Mouse (Mus musculus): ENCODE results near the gene Lalba. TPM values are rescaled to one million over a fixed set of nuclear protein-coding genes. Genes with fewer than 3 reads are reported as not detected.

Lalba gene
- polyA plus RNA-seq, 1 experiment from 2014 or later = not detected

DNA sequence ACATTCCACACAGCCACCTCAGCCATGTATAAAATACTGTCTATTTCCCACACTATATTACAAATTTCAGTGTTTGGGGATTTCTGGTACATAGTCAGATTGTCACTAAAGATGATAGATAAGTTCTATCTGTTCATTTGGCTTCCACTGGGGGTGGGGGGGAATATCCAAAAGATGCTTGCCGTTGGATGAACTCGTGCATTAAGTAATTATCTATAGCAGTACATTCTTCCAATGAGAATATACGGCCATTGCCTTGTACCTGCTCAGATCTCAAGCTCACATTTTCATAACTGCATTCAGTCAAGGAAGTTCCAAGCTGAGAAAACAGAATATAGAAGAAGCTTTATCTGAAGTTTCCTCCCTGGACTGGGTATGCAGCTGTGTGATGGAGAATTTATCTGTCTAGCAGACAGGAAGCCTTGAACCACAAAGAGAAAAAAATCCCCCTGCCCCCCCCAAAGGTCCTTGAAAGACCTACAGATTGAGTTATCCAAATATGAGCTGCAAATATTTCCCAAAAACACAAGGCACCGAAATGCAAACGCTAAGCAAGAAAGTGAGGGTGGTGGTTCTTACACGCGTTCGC is 4.0 kb upstream of the Lalba start:
- H3K4me2 ChIP-seq (replicated peaks) = no peak overlapping the region
- H3K36me3 ChIP-seq = no peaks in the 10 kb centered on the region
- H3K4me3 ChIP-seq (replicated peaks) = no peak overlapping the region
- H3K9me3 ChIP-seq (replicated peaks) = no peaks in the 10 kb centered on the region
- 93% methylated on average over 8 of the region's 8 CpGs for whole genome bisulfite sequencing
- ATAC-seq (ENCODE audit: insufficient number of reproducible peaks, low FRiP score, low TSS enrichment, low read depth) = no peak
- no peaks in the 10 kb centered on the region for H3K4me1 ChIP-seq
- no peak overlapping the region for H3K9ac ChIP-seq
- H3K27me3 ChIP-seq = no peaks in the 10 kb centered on the region
- no peak overlapping the region for H3K27ac ChIP-seq (replicated peaks)

GRCm38 (mm10) chr15:98483907-98484886 is 1.7 kb upstream of the Lalba start:
- Histone ChIP-seq H3K9me3 (replicated peaks) (no peaks in the 10 kb centered on the region), H3K4me1 (no peaks in the 10 kb centered on the region), H3K4me2 (replicated peaks) (no peak overlapping the region), H3K27me3 (peaks cover 5% of the 10 kb centered on the region; the same call in 1 of the 2 replicates), H3K36me3 (no peaks in the 10 kb centered on the region), H3K4me3 (replicated peaks) (no peak overlapping the region), H3K9ac (no peak overlapping the region), H3K27ac (replicated peaks) (no peak overlapping the region)
- ATAC-seq (ENCODE audit: insufficient number of reproducible peaks, low FRiP score, low TSS enrichment, low read depth) = no peak
- WGBS = 56% methylated on average over 18 of the region's 18 CpGs

DNA sequence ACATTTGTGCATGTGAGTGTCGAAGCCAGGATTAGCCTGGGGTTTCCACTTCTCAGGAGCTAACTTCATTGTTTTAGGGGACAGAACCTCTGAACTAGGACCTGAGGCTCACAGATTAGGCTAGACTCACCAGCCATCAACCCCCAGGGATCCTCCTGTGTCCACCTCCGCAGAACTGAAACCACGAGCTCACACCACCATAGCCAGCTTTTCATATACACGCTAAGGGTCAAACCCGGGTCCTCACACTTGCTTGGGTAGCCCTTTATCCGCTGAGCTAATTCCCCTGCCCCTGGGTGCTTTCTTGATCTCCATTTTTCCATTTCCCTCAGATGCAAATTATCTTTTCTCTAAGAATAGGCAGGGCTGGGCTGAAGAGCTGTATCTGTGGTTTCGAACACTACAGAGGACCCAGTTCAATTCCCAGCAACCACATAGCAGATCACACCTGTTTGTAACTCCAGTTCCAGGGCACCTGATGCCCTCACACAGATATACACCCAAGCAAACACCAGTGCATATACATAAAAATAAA is 2.9 kb downstream of the Lalba start:
- no peak overlapping the region for H3K4me2 ChIP-seq (replicated peaks)
- ATAC-seq (ENCODE audit: insufficient number of reproducible peaks, low FRiP score, low TSS enrichment, low read depth) = no peak
- no peak overlapping the region for H3K27ac ChIP-seq (replicated peaks)
- no peak overlapping the region for H3K9ac ChIP-seq
- H3K4me1 ChIP-seq = no peaks in the 10 kb centered on the region
- no peaks in the 10 kb centered on the region for H3K36me3 ChIP-seq
- WGBS = 74% methylated on average over 7 of the region's 7 CpGs
- H3K4me3 ChIP-seq (replicated peaks) = no peak overlapping the region
- no peaks in the 10 kb centered on the region for H3K9me3 ChIP-seq (replicated peaks)
- peaks cover 5% of the 10 kb centered on the region; the same call in 1 of the 2 replicates for H3K27me3 ChIP-seq

- no peak for ATAC-seq (ENCODE audit: insufficient number of reproducible peaks, low FRiP score, low TSS enrichment, low read depth)
- Histone ChIP-seq H3K9me3 (replicated peaks) (no peaks in the 10 kb centered on the region), H3K9ac (no peak overlapping the region), H3K4me1 (no peaks in the 10 kb centered on the region), H3K27me3 (peaks cover 5% of the 10 kb centered on the region; the same call in 1 of the 2 replicates), H3K4me2 (replicated peaks) (no peak overlapping the region), H3K27ac (replicated peaks) (no peak overlapping the region), H3K4me3 (replicated peaks) (no peak overlapping the region), H3K36me3 (no peaks in the 10 kb centered on the region)
- 76% methylated on average over 5 of the region's 5 CpGs for WGBS
Measured at GRCm38 (mm10) chr15:98476281-98476680, 6.2 kb downstream of the Lalba start.

GRCm38 (mm10) chr15:98475382-98475781 is 7.1 kb downstream of the Lalba start:
- WGBS = 54% methylated on average over 10 of the region's 10 CpGs
- H3K9ac ChIP-seq = no peak overlapping the region
- H3K27me3 ChIP-seq = peaks cover 5% of the 10 kb centered on the region; the same call in 1 of the 2 replicates
- H3K4me3 ChIP-seq (replicated peaks) = no peak overlapping the region
- no peak overlapping the region for H3K4me2 ChIP-seq (replicated peaks)
- H3K9me3 ChIP-seq (replicated peaks) = no peaks in the 10 kb centered on the region
- H3K4me1 ChIP-seq = no peaks in the 10 kb centered on the region
- no peak overlapping the region for H3K27ac ChIP-seq (replicated peaks)
- no peak for ATAC-seq (ENCODE audit: insufficient number of reproducible peaks, low FRiP score, low TSS enrichment, low read depth)
- H3K36me3 ChIP-seq = no peaks in the 10 kb centered on the region

- Histone ChIP-seq H3K4me3 (replicated peaks) (no peak overlapping the region), H3K27me3 (peaks cover 5% of the 10 kb centered on the region; the same call in 1 of the 2 replicates), H3K27ac (replicated peaks) (no peak overlapping the region), H3K4me1 (no peaks in the 10 kb centered on the region), H3K36me3 (no peaks in the 10 kb centered on the region), H3K4me2 (replicated peaks) (no peak overlapping the region), H3K9ac (no peak overlapping the region), H3K9me3 (replicated peaks) (no peaks in the 10 kb centered on the region)
- ATAC-seq (ENCODE audit: insufficient number of reproducible peaks, low FRiP score, low TSS enrichment, low read depth) = 0 out of 2 replicates have a peak, but pooled peaks have one; percentile 11
- 78% methylated on average over 10 of the region's 10 CpGs for WGBS
Measured at GRCm38 (mm10) chr15:98474958-98475357, 7.6 kb downstream of the Lalba start.

- no peak for ATAC-seq (ENCODE audit: insufficient number of reproducible peaks, low FRiP score, low TSS enrichment, low read depth)
- Histone ChIP-seq H3K4me3 (replicated peaks) (no peak overlapping the region), H3K4me2 (replicated peaks) (no peak overlapping the region), H3K36me3 (no peaks in the 10 kb centered on the region), H3K4me1 (no peaks in the 10 kb centered on the region), H3K9ac (no peak overlapping the region), H3K9me3 (replicated peaks) (no peaks in the 10 kb centered on the region), H3K27ac (replicated peaks) (no peak overlapping the region), H3K27me3 (no peaks in the 10 kb centered on the region)
- 87% methylated on average over 13 of the region's 13 CpGs for WGBS
Measured at GRCm38 (mm10) chr15:98471539-98471938, 11.0 kb downstream of the Lalba start.

GRCm38 (mm10) chr15:98469596-98469995 is 12.9 kb downstream of the Lalba start, which contains the start of gene OR5BS1P:
TSS of gene OR5BS1P (plus strand) at chr15:98469896.
- ATAC-seq (ENCODE audit: insufficient number of reproducible peaks, low FRiP score, low TSS enrichment, low read depth) = no peak
- Histone ChIP-seq H3K4me3 (replicated peaks) (no peak within 1 kb of the TSS), H3K9me3 (replicated peaks) (no peaks in the 10 kb centered on the region), H3K4me1 (no peaks in the 10 kb centered on the region), H3K4me2 (replicated peaks) (no peak within 1 kb of the TSS), H3K27ac (replicated peaks) (no peak within 1 kb of the TSS), H3K27me3 (no peaks in the 10 kb centered on the region), H3K36me3 (no peaks in the 10 kb centered on the region), H3K9ac (no peak within 1 kb of the TSS)
- WGBS = 83% methylated on average over 4 of the region's 4 CpGs

DNA sequence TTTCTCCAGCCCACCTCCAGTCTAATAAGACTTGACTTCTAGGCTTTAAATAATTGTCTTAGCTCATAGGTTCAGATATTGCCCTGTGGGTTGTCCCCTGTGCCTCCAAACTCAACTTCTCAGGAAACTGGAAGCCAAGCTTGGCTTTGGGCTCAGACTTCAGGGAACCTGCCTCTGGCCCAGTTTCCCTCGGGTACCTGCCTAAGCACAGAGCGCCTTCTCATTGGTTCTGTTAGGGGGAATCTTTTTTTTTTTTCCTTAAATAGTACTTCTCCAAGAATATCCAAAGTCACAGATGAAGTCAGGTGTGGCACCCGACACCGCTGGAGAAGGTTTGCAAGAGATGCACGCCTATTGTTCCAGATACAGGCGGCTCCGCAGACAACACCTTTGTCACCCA is 30.2 kb downstream of the Lalba start, which contains the start of gene Olfr281:
Olfr281 (plus strand) TSS at position 301 of the 400 bp plus-strand sequence.
- no peak within 1 kb of the TSS for H3K9ac ChIP-seq
- WGBS = 92% methylated on average over 7 of the region's 7 CpGs
- H3K4me3 ChIP-seq (replicated peaks) = no peak within 1 kb of the TSS
- no peaks in the 10 kb centered on the region for H3K4me1 ChIP-seq
- no peaks in the 10 kb centered on the region for H3K27me3 ChIP-seq
- H3K27ac ChIP-seq (replicated peaks) = no peak within 1 kb of the TSS
- no peak for ATAC-seq (ENCODE audit: insufficient number of reproducible peaks, low FRiP score, low TSS enrichment, low read depth)
- no peak within 1 kb of the TSS for H3K4me2 ChIP-seq (replicated peaks)
- no peaks in the 10 kb centered on the region for H3K36me3 ChIP-seq
- no peaks in the 10 kb centered on the region for H3K9me3 ChIP-seq (replicated peaks)

GRCm38 (mm10) chr15:98448521-98448920 is 34.0 kb downstream of the Lalba start:
- no peak overlapping the region for H3K4me2 ChIP-seq (replicated peaks)
- 61% methylated on average over 4 of the region's 4 CpGs for WGBS
- H3K27me3 ChIP-seq = no peaks in the 10 kb centered on the region
- no peak overlapping the region for H3K27ac ChIP-seq (replicated peaks)
- no peaks in the 10 kb centered on the region for H3K9me3 ChIP-seq (replicated peaks)
- no peaks in the 10 kb centered on the region for H3K4me1 ChIP-seq
- no peak overlapping the region for H3K9ac ChIP-seq
- no peak for ATAC-seq (ENCODE audit: insufficient number of reproducible peaks, low FRiP score, low TSS enrichment, low read depth)
- no peak overlapping the region for H3K4me3 ChIP-seq (replicated peaks)
- H3K36me3 ChIP-seq = no peaks in the 10 kb centered on the region

- Histone ChIP-seq H3K4me1 (no peaks in the 10 kb centered on the region), H3K27me3 (no peaks in the 10 kb centered on the region), H3K4me2 (replicated peaks) (no peak overlapping the region), H3K36me3 (no peaks in the 10 kb centered on the region), H3K27ac (replicated peaks) (no peak overlapping the region), H3K9ac (no peak overlapping the region), H3K4me3 (replicated peaks) (no peak overlapping the region), H3K9me3 (replicated peaks) (no peaks in the 10 kb centered on the region)
- no peak for ATAC-seq (ENCODE audit: insufficient number of reproducible peaks, low FRiP score, low TSS enrichment, low read depth)
- WGBS = 75% methylated on average over 3 of the region's 3 CpGs
Measured at GRCm38 (mm10) chr15:98444561-98444960, 38.0 kb downstream of the Lalba start.

All from embryonic facial prominence, embryonic 15.5 days (tissue).